Mouse (Mus musculus): Measurements from ENCODE around the gene Wfdc15a. TPM values are rescaled to one million over a fixed set of nuclear protein-coding genes. Genes with fewer than 3 reads are reported as not detected.

The Wfdc15a gene
- total RNA-seq, 2 experiments from 2014 or later, result not detected

Other genes with a start within 250 kb of the Wfdc15a start
- gene Ywhab, start 205.2 kb downstream of the Wfdc15a start, total RNA-seq (2021), result 10 to 100 TPM; 93.5 to 98.0 TPM
- under 1 TPM; 0.79 to 0.83 TPM for gene Pabpc1l, start 174.7 kb downstream of the Wfdc15a start, total RNA-seq (2021)
- 10 to 100 TPM; 17.0 to 20.4 TPM for gene Stk4, start 129.8 kb downstream of the Wfdc15a start, total RNA-seq (2021)
- 10 to 100 TPM; 19.3 to 19.9 TPM for gene Tomm34, start 129.0 kb downstream of the Wfdc15a start, total RNA-seq (2021)
- not detected for gene Kcns1, start 29.0 kb downstream of the Wfdc15a start, total RNA-seq (2021)
- gene Wfdc5, start 17.4 kb downstream of the Wfdc15a start, total RNA-seq (2021), result not detected
- not detected for gene Wfdc12, start 9.5 kb downstream of the Wfdc15a start, total RNA-seq (2021)
- gene Wfdc15b, start 21.5 kb upstream of the Wfdc15a start, total RNA-seq (2021), result not detected
- not detected for gene Svs2, start 38.3 kb upstream of the Wfdc15a start, total RNA-seq (2021)
- gene Svs3b, start 56.5 kb upstream of the Wfdc15a start, total RNA-seq (2021), result not detected
- gene Svs4, start 78.3 kb upstream of the Wfdc15a start, total RNA-seq (2021), result not detected
- not detected for gene Svs3a, start 89.1 kb upstream of the Wfdc15a start, total RNA-seq (2021)
- gene Svs6, start 116.6 kb upstream of the Wfdc15a start, total RNA-seq (2021), result not detected
- not detected for gene Svs5, start 132.6 kb upstream of the Wfdc15a start, total RNA-seq (2021)
- gene Slpi, start 189.0 kb upstream of the Wfdc15a start, total RNA-seq (2021), result 1 to 10 TPM; 1.4 to 3.6 TPM
- gene Rbpjl, start 203.0 kb upstream of the Wfdc15a start, total RNA-seq (2021), result not detected
- gene Matn4, start 205.0 kb upstream of the Wfdc15a start, total RNA-seq (2021), result 1 to 10 TPM; 1.2 to 1.5 TPM
- gene Sdc4, start 243.8 kb upstream of the Wfdc15a start, total RNA-seq (2021), result 10 to 100 TPM; 20.0 to 27.0 TPM

All from heart, postnatal 14 days (tissue).